Mouse (Mus musculus) liver, embryonic 14.5 days (tissue): ENCODE measurements around the gene Acadsb. TPM values are rescaled to one million over a fixed set of nuclear protein-coding genes. Genes with fewer than 3 reads are reported as not detected.
"Not testable (repeated sequence)": the region's sequence is repeated elsewhere in the genome, so short reads cannot be mapped to it uniquely, and the experiment has no call there.

ENCODE experiments used
- ATAC-seq: fragments of 200-750 bp; cut with Nextera tagmentation; 2 replicates; pipeline ENCODE4 v1.8.0; 2017; ENCODE audit warnings: moderate number of reproducible peaks, mild to moderate bottlenecking, moderate library complexity; ENCODE audit not compliant: insufficient read depth
- DNase-seq, 3 experiments: peaks; one replicate each; pipeline ENCODE4 v3.0.0-alpha.2; 2012 to 2013; ENCODE audit warnings: low read depth in 3 of 3, low spot score in 3 of 3
- H3K27ac ChIP-seq: fragments of 300-500 bp; sonication (generic); 2 replicates; pipeline ENCODE4 v1.5.1; 2014; ENCODE audit warnings: moderate library complexity, mild to moderate bottlenecking, control low read depth, inconsistent platforms
- H3K27me3 ChIP-seq: fragments of 300-500 bp; sonication (generic); 2 replicates; pipeline ENCODE4 v1.6.1; 2014; ENCODE audit warnings: mild to moderate bottlenecking, low read length, moderate library complexity; ENCODE audit not compliant: control insufficient read depth, insufficient read depth
- H3K36me3 ChIP-seq: fragments of 300-500 bp; sonication (generic); replicated peaks from 2 replicates; pipeline ENCODE4 v1.6.1; 2014; ENCODE audit warnings: low read depth; ENCODE audit not compliant: control insufficient read depth, insufficient read depth
- H3K4me1 ChIP-seq, 2 experiments: fragments of 200-500 bp in 1 of 2; fragments of 300-500 bp in 1 of 2; sonication (generic) in 1 of 2; replicated peaks; 2 replicates each; pipeline ENCODE4 v1.6.1; 2012 to 2014; ENCODE audit warnings: antibody characterized with exemption in 1 of 2, inconsistent platforms in 1 of 2, low read length in 1 of 2; ENCODE audit not compliant: control insufficient read depth in 2 of 2, insufficient read depth in 2 of 2
- H3K4me2 ChIP-seq: fragments of 300-500 bp; sonication (generic); 2 replicates; pipeline ENCODE4 v1.6.1; 2014; ENCODE audit warnings: low read depth, mild to moderate bottlenecking, control low read depth, moderate library complexity
- H3K4me3 ChIP-seq, 2 experiments: fragments of 200-500 bp in 1 of 2; fragments of 300-500 bp in 1 of 2; sonication (generic) in 1 of 2; 2 replicates each; pipeline ENCODE4 v1.5.1; 2012 to 2014; ENCODE audit warnings: low read depth in 2 of 2, low read length in 2 of 2, mild to moderate bottlenecking in 2 of 2, control low read depth in 1 of 2, inconsistent platforms in 1 of 2, moderate library complexity in 1 of 2; ENCODE audit not compliant: insufficient read depth in 1 of 2
- H3K9ac ChIP-seq: fragments of 300-500 bp; sonication (generic); replicated peaks from 2 replicates; pipeline ENCODE4 v1.6.1; 2014; ENCODE audit warnings: mild to moderate bottlenecking, control low read depth, moderate library complexity
- H3K9me3 ChIP-seq: fragments of 300-500 bp; sonication (generic); 2 replicates; pipeline ENCODE4 v1.6.1; 2016; ENCODE audit warnings: low read length, mixed read lengths; ENCODE audit not compliant: control insufficient read depth
- CTCF ChIP-seq: IDR thresholded peaks from 2 replicates; pipeline ENCODE4 v1.5.1; 2016; ENCODE audit warnings: antibody characterized with exemption, low read depth, control low read depth
- EP300 ChIP-seq: IDR thresholded peaks from 2 replicates; pipeline ENCODE4 v1.6.1; 2016; ENCODE audit warnings: antibody characterized with exemption, low read depth
- WGBS: fragments of 180-500 bp; shearing (Covaris S2); extraction: QIAGEN DNeasy Blood & Tissue Kit; methylation state at CpG from one replicate; pipeline ENCODE4 v1.1.7; 2014; ENCODE audit not compliant: insufficient replicate concordance; 5-methylcytosine and 5-hydroxymethylcytosine counted together
- polyA plus RNA-seq, 2 experiments: library from polyadenylated mRNA; depleted of rRNA in 1 of 2; stranded (reverse) in 1 of 2; unstranded in 1 of 2; fragments of >200 nt; fragmentation: Nextera tagmentation in 1 of 2; extraction: Ambion mirVana in 1 of 2; gene quantifications; 2 replicates each; pipeline versions ENCODE4 v1.2.1 to v1.2.3; 2012 to 2014

Acadsb gene
- polyA plus RNA-seq, 2 experiments, result 4.5 to 30.2 TPM

DNA sequence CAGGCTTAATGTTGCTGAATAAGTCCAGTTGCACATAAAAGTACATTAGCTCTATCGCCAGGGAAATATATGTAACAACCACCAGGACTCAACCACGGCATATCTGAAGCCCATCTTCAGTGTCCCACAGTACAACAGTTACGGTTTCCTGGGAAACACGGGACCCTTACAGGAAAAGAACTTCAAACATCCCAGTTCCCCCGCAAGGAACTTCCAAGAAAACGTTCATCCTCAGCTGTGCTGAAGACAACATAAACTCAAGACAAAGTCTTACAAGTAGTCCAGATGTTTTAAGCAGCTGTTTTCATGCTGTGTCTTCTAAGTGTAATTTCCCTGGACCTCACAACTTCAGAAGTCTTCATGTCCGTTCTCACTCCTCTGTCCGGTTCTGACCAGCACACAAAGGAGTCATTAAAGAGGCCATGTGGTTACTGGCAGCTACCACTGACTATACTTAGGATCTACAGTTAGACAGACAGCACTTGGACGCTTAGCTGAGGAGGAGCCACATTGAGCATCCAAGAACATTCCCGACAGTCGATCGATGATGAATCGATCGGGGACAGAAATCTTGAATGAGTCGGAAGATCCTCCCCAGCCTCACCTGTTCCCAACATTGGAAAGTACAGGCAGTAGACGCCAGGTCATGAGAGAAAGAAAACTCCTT is 947 bp upstream of the Acadsb start:
- no peaks in the 10 kb centered on the region for H3K9me3 ChIP-seq
- 4% methylated on average over 16 of the region's 16 CpGs for WGBS
- H3K4me1 ChIP-seq, result peaks cover 0 to 9% of the 10 kb centered on the region in 2 experiments; a peak in 2 of 4 replicates
- H3K36me3 ChIP-seq, result no peaks in the 10 kb centered on the region
- no peaks in the 10 kb centered on the region for H3K27me3 ChIP-seq
- no peak for ATAC-seq
- H3K27ac ChIP-seq, result peak overlapping the region; percentile 71
- peak overlapping the region; percentile 74 to 92 for H3K4me3 ChIP-seq
- peak in 1 of 3 experiments; percentile 44 for DNase-seq
- H3K4me2 ChIP-seq, result peak overlapping the region; percentile 90
- TF ChIP-seq CTCF (no peak), EP300 (no peak)
- H3K9ac ChIP-seq, result peak overlapping the region; percentile 97

DNA sequence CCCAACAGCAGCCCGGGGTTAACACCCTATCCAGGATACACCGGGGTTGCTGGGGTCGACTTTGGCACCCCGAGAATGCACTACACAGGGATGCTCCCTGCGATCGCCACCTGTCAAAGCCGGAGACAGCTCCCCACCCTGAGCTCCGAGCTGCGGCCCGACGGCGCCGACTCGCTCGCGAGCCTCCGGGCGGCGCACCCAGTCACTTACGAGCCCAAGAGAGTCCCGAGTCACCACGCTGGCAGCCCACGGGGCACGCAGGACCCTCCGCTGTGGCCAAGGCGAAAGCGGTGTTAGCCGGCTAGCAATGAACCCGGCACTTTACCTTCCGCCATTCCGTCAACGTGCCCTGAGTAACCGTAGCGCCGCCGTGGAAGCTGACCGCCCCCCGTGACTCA is 414 bp upstream of the Acadsb start:
- Histone ChIP-seq H3K4me2 (peak overlapping the region; percentile 90), H3K4me1 (peaks cover 0 to 9% of the 10 kb centered on the region in 2 experiments; a peak in 2 of 4 replicates), H3K9ac (peak overlapping the region; percentile 97), H3K27me3 (no peaks in the 10 kb centered on the region), H3K36me3 (no peaks in the 10 kb centered on the region), H3K9me3 (no peaks in the 10 kb centered on the region), H3K27ac (peak overlapping the region; percentile 71), H3K4me3 (peak overlapping the region; percentile 74 to 92)
- ATAC-seq (peak; percentile 76), DNase-seq (peak in 2 of 3 experiments; percentile 26 to 38)
- WGBS, result under 1% methylated on average over 38 of the region's 38 CpGs
- TF ChIP-seq EP300 (no peak), CTCF (0 out of 2 replicates have a peak, but pooled peaks have one; percentile 11)

DNA sequence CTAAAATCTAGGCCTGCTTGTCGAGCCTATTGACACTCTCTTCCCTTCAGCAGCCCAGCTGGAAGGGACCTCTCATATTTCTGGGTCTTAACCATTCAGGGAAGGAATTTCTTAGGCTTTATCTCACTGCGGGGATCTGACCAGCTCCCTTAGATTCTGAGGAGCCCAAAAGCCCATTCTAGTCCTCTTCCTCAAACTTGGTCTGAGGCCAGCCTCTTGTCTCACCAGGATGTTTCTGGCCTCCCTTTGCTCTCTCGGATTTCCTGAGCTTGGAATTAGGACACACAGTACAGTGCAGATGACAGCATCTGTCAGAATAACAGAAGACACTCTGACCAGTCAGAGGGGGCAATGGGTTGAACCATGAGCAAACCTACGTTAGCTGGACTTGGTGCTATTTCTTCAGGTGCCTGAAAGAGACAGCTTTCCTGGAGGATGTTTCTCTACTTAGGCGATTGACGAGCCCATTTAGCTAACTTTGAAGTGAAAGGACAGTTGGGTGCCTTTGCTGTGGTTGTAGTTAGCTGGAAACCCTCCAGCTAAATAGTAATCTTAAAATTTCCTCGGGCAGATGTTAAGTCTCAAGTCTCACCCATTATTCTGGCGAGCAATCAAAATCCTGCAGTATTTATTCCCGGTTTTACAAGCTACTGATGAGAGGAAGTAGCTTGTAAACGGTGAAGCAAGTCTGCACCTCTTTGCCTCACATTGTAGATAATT is 980 bp downstream of the Acadsb start:
- WGBS, result 41% methylated on average over 10 of the region's 10 CpGs
- no peaks in the 10 kb centered on the region for H3K27me3 ChIP-seq
- no peaks in the 10 kb centered on the region for H3K9me3 ChIP-seq
- DNase-seq (no peak), ATAC-seq (no peak)
- H3K4me1 ChIP-seq, result peaks cover 0 to 9% of the 10 kb centered on the region in 2 experiments; a peak in 2 of 4 replicates
- peak overlapping the region; percentile 90 for H3K4me2 ChIP-seq
- H3K36me3 ChIP-seq, result no peaks in the 10 kb centered on the region
- H3K4me3 ChIP-seq, result peak overlapping the region; percentile 43 to 92
- TF ChIP-seq CTCF, result no peak
- no peak for TF ChIP-seq EP300
- H3K9ac ChIP-seq, result peak overlapping the region; percentile 69
- no peak overlapping the region for H3K27ac ChIP-seq

DNA sequence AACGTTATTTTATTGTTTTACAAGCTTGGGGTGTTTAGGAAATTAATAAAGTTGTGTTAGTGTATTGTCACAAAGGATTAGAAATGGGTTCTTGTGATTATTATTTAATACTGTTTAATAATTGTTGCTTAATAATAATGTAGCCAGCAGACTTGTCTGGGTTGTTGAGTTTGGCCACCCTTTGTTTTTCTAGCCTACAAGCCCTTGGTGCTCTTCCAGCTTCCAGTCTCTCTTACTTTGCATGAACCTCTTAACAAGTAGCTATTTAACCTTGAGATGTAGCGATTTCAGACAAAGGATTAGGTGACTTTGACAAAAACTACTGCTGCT is 1.5 kb downstream of the Acadsb start:
- TF ChIP-seq CTCF (no peak), EP300 (no peak)
- Histone ChIP-seq H3K27me3 (no peaks in the 10 kb centered on the region), H3K9me3 (no peaks in the 10 kb centered on the region), H3K4me1 (peaks cover 0 to 9% of the 10 kb centered on the region in 2 experiments; a peak in 2 of 4 replicates), H3K27ac (no peak overlapping the region), H3K9ac (no peak overlapping the region), H3K4me3 (no peak overlapping the region), H3K4me2 (no peak overlapping the region), H3K36me3 (no peaks in the 10 kb centered on the region)
- DNase-seq (no peak), ATAC-seq (no peak)
- WGBS, result 59% methylated on average over 2 of the region's 2 CpGs

DNA sequence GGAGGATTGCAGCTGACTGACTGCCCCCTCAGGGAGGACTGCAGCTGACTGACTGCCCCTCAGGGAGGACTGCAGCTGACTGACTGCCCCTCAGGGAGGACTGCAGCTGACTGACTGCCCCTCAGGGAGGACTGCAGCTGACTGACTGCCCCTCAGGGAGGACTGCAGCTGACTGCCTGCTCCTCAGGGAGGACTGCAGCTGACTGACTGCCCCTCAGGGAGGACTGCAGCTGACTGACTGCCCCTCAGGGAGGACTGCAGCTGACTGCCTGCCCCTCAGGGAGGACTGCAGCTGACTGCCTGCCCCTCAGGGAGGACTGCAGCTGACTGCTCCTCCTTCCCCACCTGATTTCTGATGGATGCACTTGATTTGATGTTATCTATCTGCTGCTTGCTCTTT is 6.3 kb downstream of the Acadsb start:
- not testable (repeated sequence) for H3K4me2 ChIP-seq, H3K4me3 ChIP-seq, ATAC-seq, H3K4me1 ChIP-seq, H3K36me3 ChIP-seq, H3K9me3 ChIP-seq, H3K27me3 ChIP-seq, H3K27ac ChIP-seq, H3K9ac ChIP-seq, DNase-seq
